Mouse (Mus musculus): ENCODE results near the gene Tcaf1. TPM values are rescaled to one million over a fixed set of nuclear protein-coding genes. Genes with fewer than 3 reads are reported as not detected.

Tcaf1 gene
- total RNA-seq, 2 experiments from 2014 or later = 270 to 290 TPM

Other genes starting within 250 kb of the Tcaf1 start
- gene Olfr458, start 244.9 kb downstream of the Tcaf1 start, total RNA-seq (2021) = not detected
- gene Olfr457, start 233.8 kb downstream of the Tcaf1 start, total RNA-seq (2021) = not detected
- gene Olfr456, start 222.9 kb downstream of the Tcaf1 start, total RNA-seq (2021) = not detected
- gene Olfr455, start 162.5 kb downstream of the Tcaf1 start, total RNA-seq (2021) = not detected
- gene Tcaf3, start 112.4 kb downstream of the Tcaf1 start, total RNA-seq (2021) = not detected
- gene Tcaf2, start 64.8 kb downstream of the Tcaf1 start, total RNA-seq (2021) = 1 to 10 TPM; 2.2 to 2.4 TPM
- not detected for gene Olfr453, start 29.3 kb upstream of the Tcaf1 start, total RNA-seq (2021)
- gene Olfr38, start 46.3 kb upstream of the Tcaf1 start, total RNA-seq (2021) = not detected
- not detected for gene Olfr452, start 75.0 kb upstream of the Tcaf1 start, total RNA-seq (2021)
- not detected for gene Olfr450, start 101.9 kb upstream of the Tcaf1 start, total RNA-seq (2021)
- gene Olfr449, start 124.3 kb upstream of the Tcaf1 start, total RNA-seq (2021) = not detected
- gene Olfr448, start 180.4 kb upstream of the Tcaf1 start, total RNA-seq (2021) = not detected
- not detected for gene Olfr447, start 198.8 kb upstream of the Tcaf1 start, total RNA-seq (2021)
- not detected for gene Olfr446, start 211.3 kb upstream of the Tcaf1 start, total RNA-seq (2021)
- gene Olfr444, start 239.0 kb upstream of the Tcaf1 start, total RNA-seq (2021) = not detected

All from left cerebral cortex, postnatal 4 days (tissue).